Mouse (Mus musculus) kidney, embryonic 15.5 days (tissue): ENCODE measurements at regions not wholly inside any gene's neighbourhood (a gene's known extent, or its start where the extent isn't known, plus 50 kb on each side); places are given as distances from the start of the nearest gene placed in this dataset.
A peak's percentile ranks its signal among the peaks of the same experiment; 100 is the strongest.

Experiments used
- ATAC-seq: fragments of 200-750 bp; cut with Nextera tagmentation; replicated peaks from 2 replicates; pipeline ENCODE4 v1.8.0; 2017; ENCODE audit warnings: moderate TSS enrichment; ENCODE audit not compliant: low FRiP score
- H3K27ac ChIP-seq: fragments of 300-500 bp; sonication (generic); 2 replicates; pipeline ENCODE4 v1.5.1; 2015; ENCODE audit warnings: mild to moderate bottlenecking, inconsistent platforms
- H3K27me3 ChIP-seq: fragments of 300-500 bp; sonication (generic); 2 replicates; pipeline ENCODE4 v1.6.1; 2015; ENCODE audit warnings: inconsistent platforms
- H3K36me3 ChIP-seq: fragments of 300-500 bp; sonication (generic); 2 replicates; pipeline ENCODE4 v1.6.1; 2015; ENCODE audit warnings: inconsistent platforms
- H3K4me1 ChIP-seq: fragments of 300-500 bp; sonication (generic); 2 replicates; pipeline ENCODE4 v1.6.1; 2015; ENCODE audit warnings: inconsistent platforms
- H3K4me2 ChIP-seq: fragments of 300-500 bp; sonication (generic); 2 replicates; pipeline ENCODE4 v1.6.1; 2015; ENCODE audit warnings: moderate library complexity, mild to moderate bottlenecking, inconsistent platforms
- H3K4me3 ChIP-seq: fragments of 300-500 bp; sonication (generic); replicated peaks from 2 replicates; pipeline ENCODE4 v1.5.1; 2015; ENCODE audit warnings: mild to moderate bottlenecking, inconsistent platforms
- H3K9ac ChIP-seq: fragments of 300-500 bp; sonication (generic); 2 replicates; pipeline ENCODE4 v1.6.1; 2015; ENCODE audit warnings: mild to moderate bottlenecking, inconsistent platforms
- H3K9me3 ChIP-seq: fragments of 300-500 bp; sonication (generic); replicated peaks from 2 replicates; pipeline ENCODE4 v1.6.1; 2016; ENCODE audit warnings: inconsistent platforms
- WGBS: fragments of 180-500 bp; shearing (Covaris S2); methylation state at CpG from one replicate; pipeline ENCODE4 v1.1.7; 2015; ENCODE audit warnings: mixed read lengths; 5-methylcytosine and 5-hydroxymethylcytosine counted together

GRCm38 (mm10) chr1:56289748-56290147 lies 347.5 kb downstream of the Hsfy2 start:
- no peak overlapping the region for H3K4me3 ChIP-seq
- no peak overlapping the region for H3K9ac ChIP-seq
- H3K27ac ChIP-seq = no peak overlapping the region
- peaks cover 4% of the 10 kb centered on the region; the same call in 1 of the 2 replicates for H3K27me3 ChIP-seq
- WGBS = 60% methylated on average over 1 of the region's 1 CpGs
- ATAC-seq = no peak
- no peaks in the 10 kb centered on the region for H3K36me3 ChIP-seq
- H3K4me1 ChIP-seq = peaks cover 12% of the 10 kb centered on the region; the same call in 1 of the 2 replicates
- no peak overlapping the region for H3K4me2 ChIP-seq
- H3K9me3 ChIP-seq = no peaks in the 10 kb centered on the region

GRCm38 (mm10) chr1:56286386-56287045 lies 350.7 kb downstream of the Hsfy2 start:
- WGBS = 8% methylated on average over 12 of the region's 12 CpGs
- Histone ChIP-seq H3K4me2 (peak overlapping the region; percentile 22; the same call in 1 of the 2 replicates), H3K27ac (no peak overlapping the region), H3K36me3 (no peaks in the 10 kb centered on the region), H3K9me3 (no peaks in the 10 kb centered on the region), H3K9ac (no peak overlapping the region), H3K27me3 (peaks cover 4% of the 10 kb centered on the region; the same call in 1 of the 2 replicates), H3K4me3 (no peak overlapping the region), H3K4me1 (peaks cover 12% of the 10 kb centered on the region; the same call in 1 of the 2 replicates)
- ATAC-seq = peak; percentile 86

- 67% methylated on average over 2 of the region's 2 CpGs for WGBS
- H3K9ac ChIP-seq = no peak overlapping the region
- H3K9me3 ChIP-seq = no peaks in the 10 kb centered on the region
- no peaks in the 10 kb centered on the region for H3K4me1 ChIP-seq
- ATAC-seq = no peak
- H3K4me3 ChIP-seq = no peak overlapping the region
- H3K4me2 ChIP-seq = no peak overlapping the region
- no peaks in the 10 kb centered on the region for H3K27me3 ChIP-seq
- H3K36me3 ChIP-seq = no peaks in the 10 kb centered on the region
- no peak overlapping the region for H3K27ac ChIP-seq
Observed at GRCm38 (mm10) chr1:56261708-56262107, 375.5 kb downstream of the Hsfy2 start.

- WGBS = 68% methylated on average over 2 of the region's 2 CpGs
- H3K4me2 ChIP-seq = no peak overlapping the region
- no peaks in the 10 kb centered on the region for H3K36me3 ChIP-seq
- H3K4me1 ChIP-seq = no peaks in the 10 kb centered on the region
- no peak overlapping the region for H3K9ac ChIP-seq
- ATAC-seq = no peak
- H3K27me3 ChIP-seq = no peaks in the 10 kb centered on the region
- no peaks in the 10 kb centered on the region for H3K9me3 ChIP-seq
- H3K4me3 ChIP-seq = no peak overlapping the region
- no peak overlapping the region for H3K27ac ChIP-seq
Observed at GRCm38 (mm10) chr1:56260759-56261158, 376.5 kb downstream of the Hsfy2 start.

- WGBS = 85% methylated on average over 5 of the region's 5 CpGs
- Histone ChIP-seq H3K4me1 (no peaks in the 10 kb centered on the region), H3K27me3 (no peaks in the 10 kb centered on the region), H3K4me3 (no peak overlapping the region), H3K36me3 (no peaks in the 10 kb centered on the region), H3K9ac (no peak overlapping the region), H3K9me3 (no peaks in the 10 kb centered on the region), H3K27ac (no peak overlapping the region), H3K4me2 (no peak overlapping the region)
- no peak for ATAC-seq
Observed at GRCm38 (mm10) chr1:56256839-56257490, 380.3 kb downstream of the Hsfy2 start.

- no peaks in the 10 kb centered on the region for H3K36me3 ChIP-seq
- no peak overlapping the region for H3K27ac ChIP-seq
- H3K4me2 ChIP-seq = no peak overlapping the region
- ATAC-seq = no peak
- H3K9me3 ChIP-seq = no peaks in the 10 kb centered on the region
- no peaks in the 10 kb centered on the region for H3K27me3 ChIP-seq
- no peaks in the 10 kb centered on the region for H3K4me1 ChIP-seq
- H3K4me3 ChIP-seq = no peak overlapping the region
- no peak overlapping the region for H3K9ac ChIP-seq
- WGBS = 84% methylated on average over 6 of the region's 6 CpGs
Observed at GRCm38 (mm10) chr1:56239686-56240085, 397.5 kb downstream of the Hsfy2 start.

GRCm38 (mm10) chr1:56226314-56227008 lies 410.8 kb downstream of the Hsfy2 start:
- Histone ChIP-seq H3K27me3 (no peaks in the 10 kb centered on the region), H3K4me2 (no peak overlapping the region), H3K36me3 (no peaks in the 10 kb centered on the region), H3K27ac (no peak overlapping the region), H3K4me1 (no peaks in the 10 kb centered on the region), H3K9me3 (no peaks in the 10 kb centered on the region), H3K9ac (no peak overlapping the region), H3K4me3 (no peak overlapping the region)
- WGBS = 86% methylated on average over 7 of the region's 7 CpGs
- ATAC-seq = no peak

- H3K27me3 ChIP-seq = no peaks in the 10 kb centered on the region
- no peaks in the 10 kb centered on the region for H3K9me3 ChIP-seq
- H3K4me1 ChIP-seq = no peaks in the 10 kb centered on the region
- no peaks in the 10 kb centered on the region for H3K36me3 ChIP-seq
- H3K4me3 ChIP-seq = no peak overlapping the region
- H3K4me2 ChIP-seq = no peak overlapping the region
- WGBS = 59% methylated on average over 2 of the region's 2 CpGs
- ATAC-seq = no peak
- H3K9ac ChIP-seq = no peak overlapping the region
- no peak overlapping the region for H3K27ac ChIP-seq
Observed at GRCm38 (mm10) chr1:56219700-56220099, 417.5 kb downstream of the Hsfy2 start.

GRCm38 (mm10) chr1:56210712-56211371 lies 426.4 kb downstream of the Hsfy2 start:
- WGBS = 88% methylated on average over 13 of the region's 13 CpGs
- Histone ChIP-seq H3K36me3 (no peaks in the 10 kb centered on the region), H3K9me3 (no peaks in the 10 kb centered on the region), H3K4me3 (no peak overlapping the region), H3K27me3 (no peaks in the 10 kb centered on the region), H3K4me1 (no peaks in the 10 kb centered on the region), H3K27ac (no peak overlapping the region), H3K9ac (no peak overlapping the region), H3K4me2 (no peak overlapping the region)
- ATAC-seq = no peak

GRCm38 (mm10) chr1:56206615-56207267 lies 430.5 kb downstream of the Hsfy2 start:
- no peak overlapping the region for H3K27ac ChIP-seq
- H3K4me3 ChIP-seq = no peak overlapping the region
- H3K27me3 ChIP-seq = no peaks in the 10 kb centered on the region
- H3K36me3 ChIP-seq = no peaks in the 10 kb centered on the region
- 67% methylated on average over 10 of the region's 10 CpGs for WGBS
- no peak for ATAC-seq
- H3K9me3 ChIP-seq = no peaks in the 10 kb centered on the region
- H3K4me2 ChIP-seq = no peak overlapping the region
- no peak overlapping the region for H3K9ac ChIP-seq
- no peaks in the 10 kb centered on the region for H3K4me1 ChIP-seq

- no peak for ATAC-seq
- H3K4me3 ChIP-seq = no peak overlapping the region
- H3K27me3 ChIP-seq = no peaks in the 10 kb centered on the region
- no peak overlapping the region for H3K9ac ChIP-seq
- no peaks in the 10 kb centered on the region for H3K36me3 ChIP-seq
- H3K9me3 ChIP-seq = no peaks in the 10 kb centered on the region
- H3K4me1 ChIP-seq = no peaks in the 10 kb centered on the region
- H3K4me2 ChIP-seq = no peak overlapping the region
- H3K27ac ChIP-seq = no peak overlapping the region
- 98% methylated on average over 2 of the region's 2 CpGs for WGBS
Observed at GRCm38 (mm10) chr1:56195224-56195623, 442.0 kb downstream of the Hsfy2 start.
